Mouse (Mus musculus) ovary, postnatal 36 days (tissue): ENCODE data around the gene Rnf227.
"Not testable (repeated sequence)": the region's sequence is repeated elsewhere in the genome, so short reads cannot be mapped to it uniquely, and the experiment has no call there.

ENCODE experiments used
- DNase-seq: peaks from one replicate; pipeline ENCODE4 v3.0.0; 2022; ENCODE audit warnings: low spot score, mixed read lengths

Rnf227 gene

GRCm38 (mm10) chr11:69340161-69341131 is at the start of gene Rnf227:
Gene Rnf227, plus strand, starts transcription at chr11:69340461.
- DNase-seq, result peak; percentile 71

GRCm38 (mm10) chr11:69291111-69291510 is 49.1 kb upstream of the Rnf227 start:
- no peak for DNase-seq

GRCm38 (mm10) chr11:69295286-69295685 is 45.0 kb upstream of the Rnf227 start:
- no peak for DNase-seq

GRCm38 (mm10) chr11:69297799-69298198 is 42.5 kb upstream of the Rnf227 start:
- DNase-seq, result no peak

GRCm38 (mm10) chr11:69298231-69298630 is 42.0 kb upstream of the Rnf227 start:
- no peak for DNase-seq

GRCm38 (mm10) chr11:69302817-69303216 is 37.4 kb upstream of the Rnf227 start:
- no peak for DNase-seq

GRCm38 (mm10) chr11:69305291-69305690 is 35.0 kb upstream of the Rnf227 start:
- DNase-seq, result no peak

GRCm38 (mm10) chr11:69306039-69306438 is 34.2 kb upstream of the Rnf227 start:
- no peak for DNase-seq

GRCm38 (mm10) chr11:69311266-69311665 is 29.0 kb upstream of the Rnf227 start:
- DNase-seq, result no peak

GRCm38 (mm10) chr11:69316361-69316760 is 23.9 kb upstream of the Rnf227 start:
- no peak for DNase-seq

- DNase-seq, result not testable (repeated sequence)
Measured at GRCm38 (mm10) chr11:69318000-69318399, 22.3 kb upstream of the Rnf227 start.

- DNase-seq, result no peak
Measured at GRCm38 (mm10) chr11:69321580-69321979, 18.7 kb upstream of the Rnf227 start.

GRCm38 (mm10) chr11:69322010-69322409 is 18.3 kb upstream of the Rnf227 start:
- no peak for DNase-seq

GRCm38 (mm10) chr11:69322693-69323471 is 17.4 kb upstream of the Rnf227 start:
- no peak for DNase-seq

GRCm38 (mm10) chr11:69323667-69324111 is 16.6 kb upstream of the Rnf227 start, which contains the start of the genes Cntrob and Trappc1:
Gene Cntrob, minus strand, starts transcription at chr11:69323775.
Gene Trappc1, plus strand, starts transcription at chr11:69323980.
- peak; percentile 98 for DNase-seq

GRCm38 (mm10) chr11:69324749-69325148 is 15.5 kb upstream of the Rnf227 start:
- no peak for DNase-seq

GRCm38 (mm10) chr11:69325628-69326407 is 14.4 kb upstream of the Rnf227 start, which contains the start of gene Kcnab3:
Gene Kcnab3, plus strand, starts transcription at chr11:69326258.
- DNase-seq, result peak; percentile 80

- no peak for DNase-seq
Measured at GRCm38 (mm10) chr11:69326408-69327156, 13.7 kb upstream of the Rnf227 start.

GRCm38 (mm10) chr11:69327157-69327442 is 13.2 kb upstream of the Rnf227 start:
- DNase-seq, result no peak

GRCm38 (mm10) chr11:69327648-69328047 is 12.6 kb upstream of the Rnf227 start:
- no peak for DNase-seq

- no peak for DNase-seq
Measured at GRCm38 (mm10) chr11:69328517-69328916, 11.7 kb upstream of the Rnf227 start.
